Mouse (Mus musculus): ENCODE measurements around the gene Vmn1r214.

Vmn1r214 gene

GRCm38 (mm10) chr13:23030118-23030517 is at the start of gene Vmn1r214:
Gene Vmn1r214 (plus strand): TSS chr13:23030418.
- DNase-seq (ENCODE audit: low spot score): no peak

GRCm38 (mm10) chr13:22990214-22990891 is 39.9 kb upstream of the Vmn1r214 start:
- no peak for DNase-seq (ENCODE audit: low spot score)

GRCm38 (mm10) chr13:22992178-22992700 is 38.0 kb upstream of the Vmn1r214 start:
- DNase-seq (ENCODE audit: low spot score): peak; percentile 2

GRCm38 (mm10) chr13:22992721-22993120 is 37.5 kb upstream of the Vmn1r214 start:
- DNase-seq (ENCODE audit: low spot score): no peak

- DNase-seq (ENCODE audit: low spot score): no peak
Observed at GRCm38 (mm10) chr13:23007356-23007755, 22.9 kb upstream of the Vmn1r214 start, which contains the start of gene Vmn1r213. Gene Vmn1r213 (plus strand): TSS chr13:23007656.

- peak; percentile 0 for DNase-seq (ENCODE audit: low spot score)
Observed at GRCm38 (mm10) chr13:23018158-23018557, 12.1 kb upstream of the Vmn1r214 start.

GRCm38 (mm10) chr13:23024812-23025211 is 5.4 kb upstream of the Vmn1r214 start:
- no peak for DNase-seq (ENCODE audit: low spot score)

GRCm38 (mm10) chr13:23057778-23058177 is 27.6 kb downstream of the Vmn1r214 start:
- DNase-seq (ENCODE audit: low spot score): no peak

- DNase-seq (ENCODE audit: low spot score): no peak
Observed at GRCm38 (mm10) chr13:23067725-23068124, 37.5 kb downstream of the Vmn1r214 start, which contains the start of gene Vmn1r215. Gene Vmn1r215 (plus strand): TSS chr13:23068025.

- no peak for DNase-seq (ENCODE audit: low spot score)
Observed at GRCm38 (mm10) chr13:23069312-23069711, 39.1 kb downstream of the Vmn1r214 start.
